Mouse (Mus musculus) neural tube, embryonic 14.5 days (tissue): Measurements from ENCODE around the gene Npnt. TPM values are rescaled to one million over a fixed set of nuclear protein-coding genes. Genes with fewer than 3 reads are reported as not detected.
A peak's percentile ranks its signal among the peaks of the same experiment; 100 is the strongest.

Experiments
- ATAC-seq: fragments of 200-750 bp; cut with Nextera tagmentation; 2 replicates; pipeline ENCODE4 v1.8.0; 2017; ENCODE audit warnings: low read depth, mild to moderate bottlenecking, moderate TSS enrichment, moderate library complexity
- H3K27ac ChIP-seq: fragments of 300-500 bp; sonication (generic); 2 replicates; pipeline ENCODE4 v1.5.1; 2014; ENCODE audit warnings: low read depth, mild to moderate bottlenecking, control low read depth, low read length, moderate library complexity, mixed read lengths
- H3K27me3 ChIP-seq: fragments of 300-500 bp; sonication (generic); 2 replicates; pipeline ENCODE4 v1.6.1; 2014; ENCODE audit warnings: low read length; ENCODE audit not compliant: control insufficient read depth, insufficient read depth
- H3K36me3 ChIP-seq: fragments of 300-500 bp; sonication (generic); 2 replicates; pipeline ENCODE4 v1.6.1; 2014; ENCODE audit warnings: low read length, mixed read lengths; ENCODE audit not compliant: control insufficient read depth, insufficient read depth
- H3K4me1 ChIP-seq: fragments of 300-500 bp; sonication (generic); 2 replicates; pipeline ENCODE4 v1.6.1; 2014; ENCODE audit warnings: low read length; ENCODE audit not compliant: control insufficient read depth, insufficient read depth
- H3K4me2 ChIP-seq: fragments of 300-500 bp; sonication (generic); 2 replicates; pipeline ENCODE4 v1.6.1; 2014; ENCODE audit warnings: mild to moderate bottlenecking, low read depth, low read length, control low read depth
- H3K4me3 ChIP-seq: fragments of 300-500 bp; sonication (generic); 2 replicates; pipeline ENCODE4 v1.5.1; 2014; ENCODE audit warnings: low read depth, low read length, control low read depth, mixed read lengths
- H3K9ac ChIP-seq: fragments of 300-500 bp; sonication (generic); replicated peaks from 2 replicates; pipeline ENCODE4 v1.6.1; 2014; ENCODE audit warnings: low read depth, mild to moderate bottlenecking, control low read depth, low read length, mixed read lengths
- H3K9me3 ChIP-seq: fragments of 300-500 bp; sonication (generic); 2 replicates; pipeline ENCODE4 v1.6.1; 2016; ENCODE audit warnings: low read length; ENCODE audit not compliant: control insufficient read depth
- WGBS: fragments of 180-500 bp; shearing (Covaris S2); extraction: QIAGEN DNeasy Blood & Tissue Kit; methylation state at CpG from one replicate; pipeline ENCODE4 v1.1.7; 2014; 5-methylcytosine and 5-hydroxymethylcytosine counted together
- polyA plus RNA-seq: library from polyadenylated mRNA; unstranded; fragments of >200 nt; fragmentation: Nextera tagmentation; extraction: Ambion mirVana; gene quantifications from 2 replicates; pipeline ENCODE4 v1.2.1, GENCODE M21; 2014

Npnt gene
- polyA plus RNA-seq, 1 experiment from 2014 or later, result 12.0 TPM

- Histone ChIP-seq H3K4me2 (no peak overlapping the region), H3K9me3 (no peaks in the 10 kb centered on the region), H3K27ac (no peak overlapping the region), H3K9ac (no peak overlapping the region), H3K4me3 (no peak overlapping the region), H3K27me3 (no peaks in the 10 kb centered on the region), H3K4me1 (no peaks in the 10 kb centered on the region), H3K36me3 (no peaks in the 10 kb centered on the region)
- no peak for ATAC-seq
- 90% methylated on average over 5 of the region's 5 CpGs for WGBS
These were observed 16.2 kb upstream of the Npnt start for GRCm38 (mm10) chr3:132966255-132966654.

- H3K4me1 ChIP-seq, result no peaks in the 10 kb centered on the region
- H3K27ac ChIP-seq, result no peak overlapping the region
- no peak for ATAC-seq
- no peaks in the 10 kb centered on the region for H3K9me3 ChIP-seq
- no peaks in the 10 kb centered on the region for H3K27me3 ChIP-seq
- no peak overlapping the region for H3K9ac ChIP-seq
- H3K36me3 ChIP-seq, result no peaks in the 10 kb centered on the region
- H3K4me2 ChIP-seq, result no peak overlapping the region
- 73% methylated on average over 9 of the region's 9 CpGs for WGBS
- H3K4me3 ChIP-seq, result no peak overlapping the region
These were observed 14.8 kb upstream of the Npnt start for GRCm38 (mm10) chr3:132964715-132965507.

GRCm38 (mm10) chr3:132962631-132963361 lies 12.7 kb upstream of the Npnt start:
- Histone ChIP-seq H3K9me3 (no peaks in the 10 kb centered on the region), H3K4me3 (no peak overlapping the region), H3K4me1 (no peaks in the 10 kb centered on the region), H3K4me2 (no peak overlapping the region), H3K36me3 (no peaks in the 10 kb centered on the region), H3K27ac (no peak overlapping the region), H3K9ac (no peak overlapping the region), H3K27me3 (no peaks in the 10 kb centered on the region)
- WGBS, result 87% methylated on average over 7 of the region's 7 CpGs
- ATAC-seq, result no peak

- ATAC-seq, result peak; percentile 41; the same call in 1 of the 2 replicates
- no peaks in the 10 kb centered on the region for H3K36me3 ChIP-seq
- no peaks in the 10 kb centered on the region for H3K9me3 ChIP-seq
- H3K4me2 ChIP-seq, result peak overlapping the region; percentile 98
- peak overlapping the region; percentile 59 for H3K9ac ChIP-seq
- 0 out of 2 replicates have a peak, but pooled peaks cover 3% of the 10 kb centered on the region for H3K4me1 ChIP-seq
- H3K27me3 ChIP-seq, result peaks cover 7% of the 10 kb centered on the region; the same call in 1 of the 2 replicates
- H3K4me3 ChIP-seq, result peak overlapping the region; percentile 65
- 4% methylated on average over 7 of the region's 7 CpGs for WGBS
- H3K27ac ChIP-seq, result no peak overlapping the region
These were observed 414 bp upstream of the Npnt start for GRCm38 (mm10) chr3:132950529-132950880.

GRCm38 (mm10) chr3:132949380-132949790 lies 706 bp downstream of the Npnt start:
- ATAC-seq, result peak; percentile 85
- Histone ChIP-seq H3K9ac (peak overlapping the region; percentile 59), H3K9me3 (no peaks in the 10 kb centered on the region), H3K4me2 (peak overlapping the region; percentile 98), H3K4me3 (peak overlapping the region; percentile 65), H3K27me3 (peaks cover 7% of the 10 kb centered on the region; the same call in 1 of the 2 replicates), H3K4me1 (0 out of 2 replicates have a peak, but pooled peaks cover 3% of the 10 kb centered on the region), H3K27ac (no peak overlapping the region), H3K36me3 (no peaks in the 10 kb centered on the region)
- under 1% methylated on average over 26 of the region's 26 CpGs for WGBS

- WGBS, result 23% methylated on average over 7 of the region's 7 CpGs
These were observed 1.7 kb downstream of the Npnt start for GRCm38 (mm10) chr3:132948298-132948795.

GRCm38 (mm10) chr3:132946086-132946485 lies 4.0 kb downstream of the Npnt start:
- no peak for ATAC-seq
- Histone ChIP-seq H3K4me1 (0 out of 2 replicates have a peak, but pooled peaks cover 3% of the 10 kb centered on the region), H3K36me3 (no peaks in the 10 kb centered on the region), H3K27ac (no peak overlapping the region), H3K4me3 (no peak overlapping the region), H3K9me3 (no peaks in the 10 kb centered on the region), H3K27me3 (peaks cover 7% of the 10 kb centered on the region; the same call in 1 of the 2 replicates), H3K9ac (no peak overlapping the region), H3K4me2 (no peak overlapping the region)
- WGBS, result 92% methylated on average over 5 of the region's 5 CpGs

More at GRCm38 (mm10) chr3:132948298-132948795, 1.7 kb downstream of the Npnt start:
- H3K9me3 ChIP-seq, result no peaks in the 10 kb centered on the region
- H3K9ac ChIP-seq, result no peak overlapping the region
- no peak overlapping the region for H3K27ac ChIP-seq
- H3K36me3 ChIP-seq, result no peaks in the 10 kb centered on the region
- no peak overlapping the region; the same call in 1 of the 2 replicates for H3K4me2 ChIP-seq
- ATAC-seq, result no peak
- H3K4me1 ChIP-seq, result 0 out of 2 replicates have a peak, but pooled peaks cover 3% of the 10 kb centered on the region
- H3K27me3 ChIP-seq, result peaks cover 7% of the 10 kb centered on the region; the same call in 1 of the 2 replicates
- H3K4me3 ChIP-seq, result no peak overlapping the region

- Histone ChIP-seq H3K9ac (no peak overlapping the region), H3K27me3 (peaks cover 7% of the 10 kb centered on the region; the same call in 1 of the 2 replicates), H3K36me3 (no peaks in the 10 kb centered on the region), H3K4me2 (no peak overlapping the region), H3K4me3 (no peak overlapping the region), H3K4me1 (0 out of 2 replicates have a peak, but pooled peaks cover 3% of the 10 kb centered on the region), H3K27ac (no peak overlapping the region), H3K9me3 (no peaks in the 10 kb centered on the region)
- ATAC-seq, result no peak
- 80% methylated on average over 7 of the region's 7 CpGs for WGBS
These were observed 4.4 kb downstream of the Npnt start for GRCm38 (mm10) chr3:132945669-132946068.
